Mouse (Mus musculus) liver, adult 2 months (tissue): ENCODE measurements around the gene Cog2.

Experiments
- CTCF ChIP-seq: fragments of 200-500 bp; IDR thresholded peaks from 2 replicates; pipeline ENCODE4 v1.5.1; 2011; ENCODE audit warnings: low read depth, low read length, control low read depth
- POLR2A ChIP-seq: fragments of 200-500 bp; IDR thresholded peaks from 2 replicates; pipeline ENCODE4 v1.6.1; 2011; ENCODE audit warnings: low read length, control low read depth; ENCODE audit not compliant: insufficient read depth; ENCODE audit errors: extremely low read depth

DNA sequence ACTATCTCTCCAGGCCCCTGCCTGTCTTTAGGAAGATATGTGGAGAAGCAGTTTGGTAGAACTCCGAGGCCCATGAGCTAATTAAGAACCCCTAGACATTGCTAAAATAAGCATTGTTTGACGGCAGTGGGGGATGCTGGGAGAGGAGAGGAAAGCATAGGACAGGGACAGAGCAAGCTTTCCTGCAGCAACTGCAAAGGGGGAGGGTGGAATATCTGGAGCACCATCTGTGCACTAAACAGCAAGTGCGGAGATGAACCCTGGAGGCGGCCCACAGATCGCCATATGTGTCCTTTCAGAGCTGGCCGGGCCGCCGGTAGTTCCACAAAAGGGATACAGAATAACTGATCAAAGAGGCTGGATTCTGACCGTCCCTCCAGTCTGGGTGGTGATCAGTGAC, 43.9 kb upstream of the Cog2 start:
- TF ChIP-seq CTCF (no peak), POLR2A (no peak)
